18 mouse cellular contexts compared by ENCODE assay signal in the genomic region with DNA sequence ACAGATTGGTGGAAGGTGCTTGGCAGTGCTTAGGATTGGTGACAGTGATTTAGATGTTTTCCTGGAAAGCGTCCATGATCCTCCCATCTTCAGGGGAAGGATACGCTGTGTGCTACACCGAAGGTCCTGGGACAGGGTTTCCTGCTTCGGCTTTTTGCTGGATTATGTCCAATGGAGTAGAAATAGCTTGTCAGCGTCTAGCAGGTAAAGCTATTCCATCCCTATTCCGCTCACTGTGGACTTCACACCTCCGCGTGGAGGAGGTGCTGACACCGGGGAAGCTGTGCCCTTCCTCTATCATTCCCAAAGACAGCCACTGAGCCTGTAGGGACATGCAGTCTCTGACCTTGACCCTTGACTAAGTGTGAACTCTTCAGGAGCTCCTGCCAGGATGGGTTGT. TPM values are rescaled to one million over a fixed set of nuclear protein-coding genes. Genes with fewer than 3 reads are reported as not detected.
DNase-seq lines count a peak whose midpoint lies in the region; ATAC-seq lines count a peak whose summit lies in the region.
"Had no signal": no experiment of that assay in that cellular context is flagged by ENCODE, and none has a peak within 500 bp of the region (broad histone marks: within the 10 kb centered on the region; RNA-seq: fewer than 3 reads in every experiment).

No protein-coding gene starts in this region.

- H3K27me3 ChIP-seq in forebrain, embryonic 14.5 days (replicated peaks; ENCODE audit: control insufficient read depth, insufficient read depth, low read length) = peaks cover 11% of the 10 kb centered on the region
- H3K27me3 ChIP-seq: hindbrain, embryonic 15.5 days had no signal

- DNase-seq in heart, adult 18-20 months = peak; percentile 38 to 39
- no peak for DNase-seq in heart, adult 9 months (ENCODE audit: low spot score in 2 of 2)
- peak; percentile 67 for DNase-seq in adrenal gland, postnatal 14 days
- peak; percentile 74 for DNase-seq in kidney, adult 9 months
- DNase-seq in lung, postnatal 14 days = peak; percentile 37
- no peak for DNase-seq in ovary, adult 18-20 months (ENCODE audit: low spot score)
- DNase-seq in forebrain, embryonic 14.5 days (ENCODE audit: low spot score) = no peak
- DNase-seq: cerebellum, adult 8-10 months; gastrocnemius, postnatal 14 days; heart, postnatal 14 days had no signal

- no peak overlapping the region for H3K4me2 ChIP-seq in forebrain, embryonic 14.5 days (ENCODE audit: low read length)
- H3K4me2 ChIP-seq: embryonic facial prominence, embryonic 13.5 days; heart, embryonic 11.5 days; hindbrain, embryonic 15.5 days; neural tube, embryonic 12.5 days had no signal

- H3K9ac ChIP-seq in forebrain, embryonic 14.5 days (ENCODE audit: low read length) = no peak overlapping the region
- H3K9ac ChIP-seq: embryonic facial prominence, embryonic 13.5 days; hindbrain, embryonic 15.5 days; neural tube, embryonic 12.5 days had no signal

- WGBS in forebrain, embryonic 14.5 days = 86% methylated on average over 9 of the region's 9 CpGs

- no peaks in the 10 kb centered on the region for H3K36me3 ChIP-seq in forebrain, embryonic 14.5 days (ENCODE audit: control insufficient read depth, insufficient read depth, low read length)
- H3K36me3 ChIP-seq: embryonic facial prominence, embryonic 13.5 days; hindbrain, embryonic 15.5 days; neural tube, embryonic 12.5 days had no signal

- no peaks in the 10 kb centered on the region for H3K9me3 ChIP-seq in forebrain, embryonic 14.5 days (replicated peaks; ENCODE audit: control insufficient read depth, low read length)
- H3K9me3 ChIP-seq: embryonic facial prominence, embryonic 13.5 days; hindbrain, embryonic 15.5 days; neural tube, embryonic 12.5 days had no signal

- no peak overlapping the region for H3K4me3 ChIP-seq in forebrain, embryonic 14.5 days (ENCODE audit: low read depth, low read length)
- H3K4me3 ChIP-seq: embryonic facial prominence, embryonic 13.5 days; hindbrain, embryonic 15.5 days; neural tube, embryonic 12.5 days had no signal

- ATAC-seq in forebrain, embryonic 14.5 days = no peak
- ATAC-seq: intestine, postnatal 0 days had no signal

- H3K27ac ChIP-seq in forebrain, embryonic 14.5 days (ENCODE audit: low read depth, low read length) = no peak overlapping the region
- H3K27ac ChIP-seq: embryonic facial prominence, embryonic 13.5 days; hindbrain, embryonic 15.5 days; neural tube, embryonic 12.5 days; stomach, postnatal 0 days had no signal

- peaks cover 10% of the 10 kb centered on the region for H3K4me1 ChIP-seq in forebrain, embryonic 14.5 days (ENCODE audit: control insufficient read depth, insufficient read depth, low read length)

RNA-seq across cellular contexts. Expression of a gene that starts 4.2 kb away (rescaled TPM):
- total RNA-seq in heart, adult 18-20 months (2021) = 10 to 100 TPM; 15.1 to 19.3 TPM
- total RNA-seq in adrenal gland, postnatal 14 days (2021) = 58.4 and 60.7 TPM in 2 replicates
- 20.4 and 30.1 TPM in 2 replicates for polyA plus RNA-seq in forebrain, embryonic 14.5 days (2014; fragmentation: Nextera tagmentation; extraction: Ambion mirVana)

RNA-seq across cellular contexts. Expression of a gene that starts 16.9 kb away (rescaled TPM):
- total RNA-seq in heart, adult 18-20 months (2021) = 10 to 100 TPM; 36.6 to 38.6 TPM
- 45.3 and 48.1 TPM in 2 replicates for total RNA-seq in adrenal gland, postnatal 14 days (2021)
- 19.5 and 21.8 TPM in 2 replicates for polyA plus RNA-seq in forebrain, embryonic 14.5 days (2014; fragmentation: Nextera tagmentation; extraction: Ambion mirVana)

RNA-seq across cellular contexts. Expression of a gene that starts 59.1 kb away (rescaled TPM):
- total RNA-seq in heart, adult 18-20 months (2021) = under 1 TPM in 1 of 2 experiments, not detected in 1; 0.31 TPM
- total RNA-seq in adrenal gland, postnatal 14 days (2021) = 1.0 and 1.1 TPM in 2 replicates
- 2.3 and 2.4 TPM in 2 replicates for polyA plus RNA-seq in forebrain, embryonic 14.5 days (2014; fragmentation: Nextera tagmentation; extraction: Ambion mirVana)
- total RNA-seq: gastrocnemius, postnatal 14 days; heart, postnatal 14 days had no signal
- polyA plus RNA-seq: heart, embryonic 11.5 days; intestine, postnatal 0 days; limb, embryonic 14.5 days; liver, embryonic 16.5 days had no signal

Comparison
In these comparisons a context has a peak if more than half of its experiments do, and no peak if none do; other contexts are left out.
1. DNase-seq: peak in heart, adult 18-20 months (2 of 2), adrenal gland, postnatal 14 days (single experiment), kidney, adult 9 months (single experiment) and lung, postnatal 14 days (single experiment); none in heart, adult 9 months (0 of 2), ovary, adult 18-20 months (single experiment) and forebrain, embryonic 14.5 days (single experiment).